Mouse (Mus musculus) ES-E14 (cell line): ENCODE results near the gene Hoxc11. TPM values are rescaled to one million over a fixed set of nuclear protein-coding genes. Genes with fewer than 3 reads are reported as not detected.

Source experiments
- DNase-seq: peaks from one replicate; pipeline ENCODE4 v3.0.0-alpha.2; 2013; ENCODE audit warnings: low read depth, low spot score
- H3K27ac ChIP-seq: 2 replicates; pipeline ENCODE4 v1.5.1; 2012; ENCODE audit warnings: low read depth, mild to moderate bottlenecking, low read length, moderate library complexity, mixed read lengths; ENCODE audit not compliant: poor library complexity, insufficient read depth, severe bottlenecking
- H3K36me3 ChIP-seq: 2 replicates; pipeline ENCODE4 v1.6.1; 2012; ENCODE audit warnings: mild to moderate bottlenecking, low read length, moderate library complexity, mixed read lengths; ENCODE audit not compliant: control insufficient read depth, poor library complexity, insufficient read depth, severe bottlenecking
- H3K4me1 ChIP-seq, 2 experiments: fragments of 150-350 bp in 1 of 2; sonication (generic) in 1 of 2; 2 replicates each; pipeline ENCODE4 v1.6.1; 2012; ENCODE audit warnings: low read length in 2 of 2, mild to moderate bottlenecking in 1 of 2, mixed read lengths in 1 of 2; ENCODE audit not compliant: control insufficient read depth in 2 of 2, insufficient read depth in 2 of 2, poor library complexity in 1 of 2
- H3K4me3 ChIP-seq, 2 experiments: fragments of 150-350 bp in 1 of 2; sonication (generic) in 1 of 2; 2 replicates each; pipeline ENCODE4 v1.5.1; 2012; ENCODE audit warnings: low read length in 2 of 2, low read depth in 1 of 2, mild to moderate bottlenecking in 1 of 2, mixed read lengths in 1 of 2; ENCODE audit not compliant: insufficient read depth in 1 of 2, poor library complexity in 1 of 2, severe bottlenecking in 1 of 2
- H3K9ac ChIP-seq: 2 replicates; pipeline ENCODE4 v1.6.1; 2012; ENCODE audit warnings: low read depth, mild to moderate bottlenecking, low read length, mixed read lengths; ENCODE audit not compliant: poor library complexity, insufficient read depth, severe bottlenecking
- H3K9me3 ChIP-seq: fragments of 150-350 bp; sonication (generic); 2 replicates; pipeline ENCODE4 v1.6.1; 2012; ENCODE audit warnings: low read depth, mild to moderate bottlenecking, low read length; ENCODE audit not compliant: control insufficient read depth, insufficient read depth
- CHD2 ChIP-seq: IDR thresholded peaks from 2 replicates; pipeline ENCODE4 v1.6.1; 2014; ENCODE audit warnings: mild to moderate bottlenecking, low read depth, low read length, inconsistent platforms
- HCFC1 ChIP-seq: IDR thresholded peaks from 2 replicates; pipeline ENCODE4 v1.6.1; 2012; ENCODE audit warnings: low read length, inconsistent platforms, borderline replicate concordance; ENCODE audit not compliant: insufficient read depth
- MAFK ChIP-seq: IDR thresholded peaks from 2 replicates; pipeline ENCODE4 v1.6.1; 2014; ENCODE audit warnings: mild to moderate bottlenecking, low read depth, low read length, inconsistent platforms; ENCODE audit not compliant: insufficient read depth
- ZC3H11A ChIP-seq: IDR thresholded peaks from 2 replicates; pipeline ENCODE4 v1.6.1; 2012; ENCODE audit warnings: low read depth, mild to moderate bottlenecking, inconsistent platforms, low read length, borderline replicate concordance
- ZNF384 ChIP-seq: IDR thresholded peaks from 2 replicates; pipeline ENCODE4 v1.6.1; 2012; ENCODE audit warnings: low read depth, low read length, inconsistent platforms
- in situ Hi-C, 2 experiments: fragments of 600-800 bp; cut with MboI; formaldehyde crosslinking; loops; one replicate each; pipeline ENCODE4 v1.15.1; 2025; ENCODE audit warnings: low sequenced_read_pairs in 2 of 2, inconsistent platforms in 1 of 2; ENCODE audit not compliant: unreplicated experiment in 2 of 2
- total RNA-seq: library from RNA; depleted of rRNA; stranded (reverse); fragments of 300-350 nt; gene quantifications from 2 replicates; pipeline ENCODE4 v1.2.3, GENCODE M21; 2012; rRNA removed

Hoxc11 gene
- total RNA-seq, 1 experiment: not detected

DNA sequence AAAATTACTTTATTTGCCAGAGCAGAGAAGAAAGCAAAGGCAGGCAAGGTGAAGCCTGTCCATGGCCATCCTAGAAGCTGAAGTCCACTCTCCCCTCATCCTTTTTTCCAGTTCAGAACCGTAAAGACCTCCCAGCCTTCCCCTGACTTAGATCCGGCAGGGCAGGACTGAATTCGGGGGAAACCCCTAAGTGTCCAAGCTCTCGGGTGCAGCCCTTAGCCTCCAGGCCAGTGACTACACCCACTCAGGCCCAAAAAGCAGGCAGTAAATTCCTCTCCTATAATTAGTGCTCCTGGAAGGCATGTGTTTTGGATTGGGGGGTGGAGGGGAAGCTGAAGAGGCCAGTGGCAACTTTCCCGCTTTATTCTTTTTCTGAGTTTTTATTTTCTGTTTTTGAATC is 51.6 kb downstream of the Hoxc11 start:
- TF ChIP-seq CHD2 (no peak), MAFK (no peak)
- Histone ChIP-seq H3K27ac (no peak overlapping the region), H3K4me3 (no peak overlapping the region), H3K4me1 (peaks cover 0 to 3% of the 10 kb centered on the region in 2 experiments; a peak in 1 of 4 replicates), H3K36me3 (no peaks in the 10 kb centered on the region), H3K9me3 (no peaks in the 10 kb centered on the region), H3K9ac (no peak overlapping the region)
- no peak for DNase-seq
- in situ Hi-C loops: no loop called here

DNA sequence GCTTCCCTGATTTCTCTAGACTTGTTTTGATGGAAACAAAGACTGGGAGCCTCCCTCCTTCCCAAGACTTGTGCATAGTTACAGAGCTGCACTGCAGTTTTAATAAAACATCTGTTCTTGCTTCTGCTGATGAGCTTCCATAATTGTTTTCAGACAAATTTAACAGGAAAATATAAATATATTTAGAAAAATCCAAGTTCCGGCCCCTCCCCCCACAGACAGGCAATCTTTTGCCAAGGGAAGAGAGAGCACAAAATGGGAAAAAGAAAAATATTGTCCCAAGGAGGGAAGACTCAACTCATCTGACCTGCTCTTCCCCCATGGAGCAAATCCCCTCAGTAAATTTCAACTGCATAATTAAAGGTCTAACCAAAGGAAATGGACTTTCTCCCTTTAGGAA is 52.1 kb downstream of the Hoxc11 start:
- peaks cover 0 to 3% of the 10 kb centered on the region in 2 experiments; a peak in 1 of 4 replicates for H3K4me1 ChIP-seq
- no peaks in the 10 kb centered on the region for H3K36me3 ChIP-seq
- TF ChIP-seq HCFC1: no peak
- no peak for TF ChIP-seq CHD2
- TF ChIP-seq ZC3H11A: no peak
- TF ChIP-seq ZNF384: no peak
- TF ChIP-seq MAFK: no peak
- no peak for DNase-seq
- H3K9me3 ChIP-seq: no peaks in the 10 kb centered on the region
- no peak overlapping the region for H3K9ac ChIP-seq
- in situ Hi-C loops: no loop called here
- H3K4me3 ChIP-seq: no peak overlapping the region
- H3K27ac ChIP-seq: no peak overlapping the region

Other genes with a start within 250 kb of the Hoxc11 start
- 24.6 and 25.0 TPM in 2 replicates for gene Calcoco1, start 232.2 kb upstream of the Hoxc11 start, total RNA-seq
- 0.42 and 0.94 TPM in 2 replicates for gene Hoxc13, start 33.3 kb upstream of the Hoxc11 start, total RNA-seq
- 0.85 and 1.9 TPM in 2 replicates for gene Hoxc12, start 17.7 kb upstream of the Hoxc11 start, total RNA-seq
- 0.58 TPM in 1 of 2 replicates, not detected in the other for gene Hoxc10, start 12.4 kb downstream of the Hoxc11 start, total RNA-seq
- 0.22 TPM in 1 of 2 replicates, not detected in the other for gene Hoxc5, start 13.0 kb downstream of the Hoxc11 start, total RNA-seq
- gene Hoxc9, start 22.0 kb downstream of the Hoxc11 start, total RNA-seq: 0.54 TPM in 1 of 2 replicates, not detected in the other
- gene Hoxc8, start 36.2 kb downstream of the Hoxc11 start, total RNA-seq: 0.22 TPM in 1 of 2 replicates, not detected in the other
- 0.32 and 0.58 TPM in 2 replicates for gene Hoxc6, start 43.8 kb downstream of the Hoxc11 start, total RNA-seq
- 0.31 TPM in 1 of 2 replicates, not detected in the other for gene Hoxc4, start 64.5 kb downstream of the Hoxc11 start, total RNA-seq
- gene Smug1, start 212.7 kb downstream of the Hoxc11 start, total RNA-seq: 7.1 and 10.6 TPM in 2 replicates